Mouse (Mus musculus) spleen, adult 2 months (tissue): ENCODE results near the gene Mycbpap.

Experiments used
- CTCF ChIP-seq: fragments of 200-500 bp; IDR thresholded peaks from 2 replicates; pipeline ENCODE4 v1.5.1; 2011; ENCODE audit warnings: mild to moderate bottlenecking, inconsistent platforms; ENCODE audit not compliant: insufficient read depth, insufficient read length, insufficient replicate concordance; ENCODE audit errors: extremely low read depth
- POLR2A ChIP-seq: fragments of 200-500 bp; IDR thresholded peaks from 2 replicates; pipeline ENCODE4 v1.6.1; 2011; ENCODE audit warnings: low read depth, low read length, inconsistent platforms

GRCm38 (mm10) chr11:94483436-94483835, 38.1 kb downstream of the Mycbpap start:
- TF ChIP-seq CTCF, result no peak
- TF ChIP-seq POLR2A, result no peak
